Mouse (Mus musculus) urinary bladder, adult 18-20 months (tissue): Measurements from ENCODE around the gene Ahctf1.
"Not testable (repeated sequence)": the region's sequence is repeated elsewhere in the genome, so short reads cannot be mapped to it uniquely, and the experiment has no call there.

Experiments
- DNase-seq, 2 experiments: peaks; one replicate each; pipeline ENCODE4 v3.0.0; 2022; ENCODE audit warnings: low spot score in 2 of 2, mixed read lengths in 2 of 2

Ahctf1 gene

DNA sequence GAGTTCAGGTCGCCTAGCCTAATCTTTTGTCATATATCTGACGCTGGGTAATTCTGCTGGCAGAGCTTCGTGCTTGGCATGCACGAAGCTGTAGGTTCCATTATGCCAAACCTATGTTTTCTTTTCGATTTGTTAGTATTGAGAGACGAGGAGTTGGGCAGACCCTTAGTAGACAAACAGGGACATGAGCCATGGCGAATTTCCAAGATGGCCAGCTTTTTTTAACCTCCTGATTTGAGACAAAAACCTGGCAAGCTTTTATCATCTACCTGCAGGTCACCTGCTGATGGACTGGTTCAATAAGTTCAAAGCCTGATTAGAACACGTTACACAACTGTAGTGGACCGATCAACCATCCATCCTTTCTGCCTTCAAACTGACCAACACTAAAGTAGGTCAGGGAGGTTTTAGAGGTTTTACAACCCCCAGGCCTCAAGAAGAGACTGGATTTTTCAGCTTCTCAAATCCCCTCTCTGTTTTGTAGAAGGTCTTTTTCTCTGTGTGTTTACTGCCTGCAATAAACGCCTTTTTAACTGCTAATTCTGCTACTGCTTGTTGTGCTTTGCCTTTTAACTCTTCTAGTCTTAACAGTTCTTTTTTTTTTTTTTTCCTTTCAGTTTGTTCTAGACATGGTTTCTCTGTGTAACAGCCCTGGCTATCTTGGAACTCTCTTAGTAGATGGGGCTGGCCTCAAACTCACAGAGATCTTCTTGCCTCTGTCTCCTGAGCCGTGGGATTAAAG is 831 bp upstream of the Ahctf1 start:
- DNase-seq: no peak

DNA sequence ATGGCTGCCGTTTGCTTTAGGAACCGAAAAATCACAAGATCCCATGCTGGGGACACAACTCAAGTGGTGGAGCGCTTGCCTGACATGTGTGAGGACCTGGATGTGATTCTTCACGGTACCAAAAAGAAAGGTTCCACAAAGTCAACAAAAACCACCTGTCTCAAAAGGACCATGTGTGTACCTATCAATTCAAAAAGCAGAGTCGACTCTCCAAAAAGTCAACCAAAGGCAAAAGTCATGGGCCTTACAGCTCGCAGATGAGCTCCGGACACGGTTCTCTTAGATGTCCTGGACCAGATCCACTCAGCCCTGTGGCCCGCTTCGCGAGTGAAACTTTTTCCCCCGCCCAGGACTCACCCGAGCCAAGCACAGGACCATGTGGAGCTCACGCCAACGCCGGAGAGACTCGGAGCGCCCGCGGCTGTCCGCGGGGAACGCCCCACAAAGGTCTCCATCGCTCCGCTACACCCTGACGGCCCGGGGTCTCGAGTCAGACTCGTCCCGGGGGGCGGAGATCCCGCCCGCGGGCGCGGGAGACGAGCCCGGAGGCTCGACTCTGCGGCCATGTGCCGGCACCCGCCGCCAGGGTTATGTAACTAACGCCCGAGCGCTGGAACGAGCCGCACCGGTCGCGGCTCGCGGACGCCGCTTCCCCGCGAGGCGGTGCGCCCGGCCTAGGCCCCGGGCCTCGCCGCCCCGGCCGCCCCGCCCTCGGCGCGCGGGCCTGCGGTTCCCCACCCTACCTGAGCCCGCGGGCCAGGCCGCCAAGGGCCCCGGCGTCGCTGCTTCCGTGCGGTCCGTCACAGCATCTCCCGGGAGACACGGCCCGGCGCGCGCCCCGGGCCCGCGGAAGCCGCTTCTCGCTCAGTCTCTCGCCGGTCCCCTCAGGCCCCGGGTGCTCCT is 619 bp downstream of the Ahctf1 start, which contains the start of gene Gm10518:
Gene Gm10518 (plus strand): TSS at position 767 of the 903 bp plus-strand sequence.
- DNase-seq: peak; percentile 35 to 72

DNA sequence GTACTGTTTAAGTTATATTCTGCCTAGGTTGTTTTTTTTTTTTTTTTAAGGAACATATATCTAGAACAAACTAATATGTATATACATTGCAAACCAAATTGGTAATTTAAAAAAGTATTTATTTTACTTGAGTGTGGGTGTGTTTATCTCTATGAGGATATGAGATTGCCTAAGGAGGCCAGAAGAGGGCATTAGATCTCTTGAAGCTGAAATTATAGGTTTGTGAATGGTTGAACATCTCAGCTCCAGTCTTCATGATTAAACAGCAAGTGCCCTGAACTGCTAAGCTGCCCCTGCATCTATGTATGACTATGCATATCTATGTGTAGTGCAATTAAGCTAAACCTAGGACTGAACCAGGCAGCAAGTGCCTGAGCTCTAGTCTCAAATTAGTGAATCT is 4.7 kb downstream of the Ahctf1 start:
- DNase-seq: no peak

DNA sequence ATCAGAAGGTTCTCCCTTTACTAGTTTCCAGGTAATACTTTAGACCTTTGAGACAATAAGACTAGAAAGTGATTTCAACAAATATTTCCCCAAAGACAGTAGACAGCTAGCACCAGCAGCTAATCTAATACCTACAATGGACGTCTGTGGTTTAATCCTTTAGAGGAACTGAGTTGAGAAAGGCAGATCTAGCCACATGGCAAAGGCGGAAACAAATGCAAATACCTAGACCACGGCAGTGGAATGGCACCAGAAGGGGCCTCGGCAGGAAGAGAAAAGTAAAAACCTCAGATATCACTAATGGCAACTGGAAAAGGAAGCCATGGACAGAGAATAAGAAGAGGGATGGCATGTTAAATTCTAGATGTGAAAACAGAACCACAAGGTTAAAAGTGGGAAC is 16.2 kb downstream of the Ahctf1 start:
- no peak for DNase-seq

DNA sequence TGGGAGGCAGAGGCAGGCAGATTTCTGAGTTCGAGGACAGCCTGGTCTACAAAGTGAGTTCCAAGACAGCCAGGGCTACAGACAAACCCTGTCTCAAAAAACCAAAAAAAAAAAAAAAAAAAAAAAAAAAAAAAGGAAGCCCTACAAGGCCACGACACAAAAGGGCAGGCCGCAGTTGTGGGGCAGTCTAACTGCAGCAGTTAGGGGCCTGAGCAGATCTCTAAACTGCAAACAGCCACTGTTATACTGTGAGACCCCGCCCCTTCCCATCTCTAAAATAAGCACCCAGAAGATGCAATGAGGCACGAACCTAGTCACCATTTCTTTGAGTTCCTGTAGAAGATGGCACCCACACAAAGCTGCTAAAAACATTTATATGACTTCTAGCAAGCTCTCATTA is 18.0 kb downstream of the Ahctf1 start:
- no peak for DNase-seq

DNA sequence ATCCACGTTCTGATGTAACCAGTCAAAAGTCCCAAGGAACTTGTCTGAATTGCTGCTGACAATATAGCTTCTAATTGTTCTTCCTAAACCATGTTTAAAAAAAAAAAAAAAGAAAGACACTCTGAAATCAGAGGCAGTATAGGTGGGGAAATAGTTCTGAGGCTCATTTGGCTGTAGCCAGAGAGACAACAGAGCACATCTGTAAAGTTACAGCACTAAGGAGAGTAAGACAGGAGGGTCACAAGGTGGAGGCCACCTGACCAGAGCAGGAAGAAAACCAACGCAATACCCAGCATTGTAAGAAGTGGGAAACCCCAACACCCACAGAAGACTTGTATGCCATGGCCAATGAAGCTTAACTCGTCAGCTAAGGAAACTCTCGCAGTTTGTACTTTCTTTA is 19.4 kb downstream of the Ahctf1 start:
- DNase-seq: no peak

DNA sequence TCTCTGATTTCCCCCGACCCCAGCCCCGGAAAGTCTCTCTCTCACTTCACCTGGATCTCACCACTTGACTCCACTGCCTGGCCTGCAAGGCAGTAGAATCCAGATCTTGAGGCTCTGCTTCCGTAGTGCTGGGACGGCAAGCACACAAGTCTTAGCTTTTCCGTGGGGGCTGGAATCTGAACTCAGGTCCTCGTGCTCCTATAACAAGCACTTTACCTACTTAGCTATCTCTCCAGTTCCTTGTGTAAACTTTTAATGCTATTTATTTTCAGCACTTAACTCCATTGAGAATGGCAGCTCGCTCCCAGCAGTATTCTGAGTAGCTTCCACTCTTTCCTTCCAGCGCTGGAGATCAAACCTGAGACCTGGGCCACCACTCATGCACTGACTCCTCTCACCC is 26.6 kb downstream of the Ahctf1 start:
- no peak for DNase-seq

DNA sequence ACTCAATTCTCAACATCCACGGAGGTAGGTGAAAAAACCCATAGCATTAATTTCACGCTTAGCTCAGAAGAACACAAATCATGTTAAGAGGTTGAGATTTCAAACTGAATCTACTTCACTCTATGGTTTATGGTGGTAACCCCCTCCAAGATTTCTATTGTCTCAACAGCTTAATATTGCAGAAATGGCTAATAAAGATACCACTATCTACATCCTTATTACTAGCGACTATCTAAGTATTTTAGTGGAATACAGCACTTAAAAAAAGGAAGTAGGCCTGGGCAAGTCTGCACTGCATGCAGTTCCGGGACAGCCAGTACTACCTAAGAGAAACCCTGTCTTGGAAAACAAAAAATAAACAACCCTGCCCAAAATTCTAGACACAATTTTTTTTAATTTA is 42.9 kb downstream of the Ahctf1 start:
- no peak for DNase-seq

DNA sequence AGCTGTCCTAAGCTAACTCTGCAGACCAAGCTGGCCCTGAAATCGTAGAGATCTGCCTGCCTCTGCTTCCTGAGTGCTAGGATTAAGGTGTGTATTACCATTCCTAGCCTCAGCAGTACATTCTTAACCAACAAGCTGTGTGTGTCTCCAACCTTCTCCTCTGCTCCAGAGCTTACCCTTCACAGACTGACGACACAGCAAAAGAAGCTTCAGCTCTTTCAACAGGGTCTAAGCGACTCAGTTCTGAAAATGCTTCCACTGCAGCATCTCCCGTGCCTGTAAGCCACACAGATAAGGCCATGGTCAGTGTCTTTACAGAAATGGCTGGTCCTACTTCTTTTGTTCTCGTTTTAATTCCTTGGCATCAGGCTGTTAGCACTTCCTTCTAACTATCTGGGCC is 43.4 kb downstream of the Ahctf1 start:
- DNase-seq: no peak

DNA sequence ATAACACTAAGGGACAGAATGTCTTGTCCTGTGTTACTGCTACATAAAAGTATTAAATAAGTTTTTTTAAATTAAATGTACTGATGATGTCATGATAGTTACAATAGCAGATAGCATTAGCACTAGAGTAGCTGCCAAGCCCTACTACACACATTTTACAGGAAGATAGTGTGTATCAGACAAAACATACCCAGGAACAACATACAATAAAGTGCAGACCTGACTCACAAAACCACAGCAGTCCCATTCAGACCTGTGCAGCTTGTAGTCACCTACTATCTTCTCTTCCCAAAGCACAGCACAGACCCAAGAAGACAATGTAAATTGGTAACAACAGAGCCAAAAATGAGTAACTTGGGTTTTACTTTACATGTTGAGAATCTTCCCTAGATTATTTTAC is 47.0 kb downstream of the Ahctf1 start:
- DNase-seq: no peak

DNA sequence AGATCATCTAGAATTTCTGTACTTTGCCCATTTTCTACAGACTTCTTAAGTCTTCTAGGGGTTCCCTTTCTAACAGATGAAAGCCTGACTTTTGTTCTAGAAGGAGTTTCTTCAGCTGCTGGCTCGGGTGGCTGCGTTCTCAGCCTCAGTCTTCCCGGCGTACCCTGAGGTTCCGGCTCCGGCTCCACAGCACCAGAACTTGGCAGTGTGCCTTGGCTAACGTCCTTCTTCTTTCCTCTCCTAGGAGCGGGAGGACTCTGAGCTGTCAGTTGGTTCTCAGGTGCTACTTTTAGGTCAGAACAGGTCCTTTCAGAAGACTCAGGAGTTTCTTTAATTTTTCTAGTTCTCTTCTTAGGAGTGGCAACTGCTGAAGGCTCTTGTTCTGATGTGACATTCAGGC is 50.5 kb downstream of the Ahctf1 start:
- no peak for DNase-seq

DNA sequence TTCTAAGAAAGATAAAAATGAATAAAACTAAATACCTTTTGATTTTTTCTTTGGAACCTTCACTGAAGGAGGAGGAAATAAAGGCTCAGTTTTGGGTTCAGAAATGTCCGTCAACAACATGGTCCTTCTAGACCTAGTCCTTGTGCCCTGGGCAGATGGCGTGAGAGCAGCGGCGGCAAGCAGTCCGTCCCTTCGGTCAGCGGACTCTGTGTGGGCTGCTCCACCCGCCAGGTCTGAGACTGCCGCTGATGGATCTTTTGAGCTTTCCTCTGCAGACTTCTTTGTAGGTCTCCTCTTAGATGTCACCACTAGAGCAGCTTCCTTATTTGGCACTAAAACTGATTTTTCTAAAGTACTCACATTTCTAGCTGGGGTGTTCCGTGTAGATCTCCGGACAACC is 51.2 kb downstream of the Ahctf1 start:
- no peak for DNase-seq

DNA sequence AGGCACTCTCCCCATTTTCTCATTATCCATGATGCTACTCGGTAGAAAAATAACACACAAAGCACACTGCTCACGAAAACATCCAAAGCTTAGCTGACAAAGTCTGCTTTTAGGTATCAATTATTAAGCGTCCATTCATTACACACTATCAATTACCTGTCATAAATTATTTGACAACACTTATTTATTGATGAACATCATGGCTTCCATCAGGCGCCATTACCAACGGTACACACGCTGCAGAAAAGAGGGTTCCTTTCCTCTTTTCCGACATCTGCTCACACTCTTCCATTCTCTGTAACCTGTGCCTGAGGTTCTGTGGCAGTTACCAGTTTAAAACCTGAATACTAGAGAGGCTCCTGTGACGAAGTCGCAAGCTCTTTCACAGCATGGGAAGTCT is 58.3 kb downstream of the Ahctf1 start, which contains the start of gene Kif28:
Gene Kif28 (minus strand): TSS at position 101 of the 400 bp plus-strand sequence.
- DNase-seq: no peak

DNA sequence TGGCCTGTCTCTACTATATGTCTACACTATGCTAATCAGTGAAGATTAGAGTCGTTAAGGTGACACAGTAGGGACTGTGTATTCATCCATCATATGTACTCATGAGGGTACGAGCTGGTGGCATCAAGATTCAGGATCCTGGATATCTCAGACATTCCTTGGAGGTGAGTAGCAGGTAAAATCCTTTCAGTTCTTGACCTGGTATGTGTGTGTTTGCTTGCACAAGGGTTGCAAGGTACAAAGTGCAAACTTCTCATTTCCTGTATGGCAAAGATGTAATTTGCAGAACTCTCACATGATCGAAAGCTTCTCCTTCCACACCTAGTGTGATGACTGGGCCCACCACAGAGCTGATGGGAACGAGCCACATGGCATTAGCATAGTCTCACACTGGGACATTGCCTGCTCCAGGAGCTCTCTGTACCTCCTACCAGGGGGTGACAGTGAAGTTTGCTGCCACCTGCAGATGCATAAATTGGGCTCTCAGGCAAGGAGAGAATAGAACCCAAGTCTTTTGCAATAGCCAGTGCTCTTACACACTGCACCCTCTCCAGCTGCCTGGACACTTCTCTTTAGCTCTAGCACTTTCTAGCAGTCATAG is 59.8 kb downstream of the Ahctf1 start:
- no peak for DNase-seq

DNA sequence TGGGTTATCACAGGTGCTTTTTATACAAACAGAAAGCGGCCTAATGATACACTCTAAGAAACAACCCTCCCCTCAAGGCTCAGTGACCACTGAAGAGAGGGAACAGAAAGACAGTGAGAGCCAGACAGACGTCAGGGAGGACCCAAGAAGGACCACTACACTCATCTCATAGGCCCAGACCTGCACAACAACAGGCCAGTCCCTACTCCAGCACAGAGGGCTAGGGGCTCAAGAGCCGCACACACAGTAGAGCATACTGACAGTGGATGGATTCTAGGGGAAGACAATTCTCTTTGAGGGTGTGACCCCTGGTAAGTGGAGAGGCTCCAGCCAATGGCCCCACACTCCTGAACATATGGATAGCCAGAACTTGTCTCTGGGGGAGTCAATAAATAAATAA is 67.0 kb downstream of the Ahctf1 start:
- no peak for DNase-seq

DNA sequence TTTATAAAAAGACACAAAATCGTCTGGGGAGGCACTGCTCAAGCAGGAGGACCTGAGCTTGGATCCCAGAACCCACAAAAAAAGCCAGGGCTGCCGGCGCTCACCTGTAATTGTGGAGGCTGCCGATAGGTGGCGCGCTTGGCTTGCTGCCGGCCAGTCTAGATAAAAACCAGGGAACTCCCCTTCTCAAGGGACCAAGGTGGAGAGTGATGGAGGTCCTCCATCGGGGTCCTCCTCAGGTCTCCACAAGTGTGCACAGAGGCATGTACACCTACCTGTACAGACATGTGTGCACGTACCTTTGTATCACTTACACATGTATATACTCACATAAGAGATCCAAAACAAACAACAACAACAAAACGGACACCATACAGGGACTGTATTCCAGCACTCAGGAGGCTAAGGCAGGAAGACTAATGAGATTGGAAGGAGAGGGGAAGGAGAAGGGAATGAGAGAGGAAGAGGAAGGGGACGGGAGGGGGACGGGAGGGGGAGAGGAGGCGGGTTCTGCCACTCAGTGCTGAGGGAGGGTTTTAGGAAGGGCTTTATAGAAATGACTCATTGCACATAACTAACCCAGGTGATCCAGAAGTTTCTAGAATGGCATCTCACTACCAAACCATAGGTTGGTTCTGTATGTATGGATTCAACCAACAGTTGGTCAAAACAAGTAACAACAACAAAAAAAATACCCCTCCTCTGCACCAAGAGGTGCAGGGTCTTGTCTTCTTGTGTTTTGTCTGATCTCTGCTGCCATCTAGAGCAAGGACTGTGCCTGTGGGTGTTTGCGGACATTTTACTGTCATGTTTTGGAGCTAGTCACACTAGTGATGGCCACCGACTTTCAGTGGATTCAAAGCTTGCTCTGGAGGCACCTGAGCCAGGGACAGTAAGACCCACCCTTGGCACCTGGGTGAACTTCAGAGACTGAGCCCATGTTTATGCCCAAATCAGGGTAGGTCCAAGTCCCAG is 68.7 kb downstream of the Ahctf1 start:
- DNase-seq: peak in 1 of 2 experiments; percentile 52

DNA sequence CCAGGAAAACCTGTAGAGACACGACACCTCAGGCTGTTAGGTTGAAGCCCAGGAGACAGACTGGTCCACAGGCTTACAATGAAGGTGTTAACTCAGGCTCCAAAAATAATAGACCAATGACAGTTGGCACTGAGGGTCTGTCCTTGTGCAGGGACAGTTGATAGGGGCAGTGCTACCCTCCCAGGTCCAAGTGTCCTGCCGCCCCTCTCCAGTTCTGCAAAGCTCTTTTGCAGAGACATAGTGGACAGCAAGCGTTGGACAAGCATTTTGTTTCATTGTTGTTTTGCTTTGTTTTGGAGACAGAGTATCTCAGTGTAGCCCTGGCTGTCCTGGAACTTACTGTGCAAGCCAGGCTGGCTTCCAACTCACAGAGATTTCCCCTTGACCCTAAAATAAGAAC is 72.1 kb downstream of the Ahctf1 start:
- no peak for DNase-seq

DNA sequence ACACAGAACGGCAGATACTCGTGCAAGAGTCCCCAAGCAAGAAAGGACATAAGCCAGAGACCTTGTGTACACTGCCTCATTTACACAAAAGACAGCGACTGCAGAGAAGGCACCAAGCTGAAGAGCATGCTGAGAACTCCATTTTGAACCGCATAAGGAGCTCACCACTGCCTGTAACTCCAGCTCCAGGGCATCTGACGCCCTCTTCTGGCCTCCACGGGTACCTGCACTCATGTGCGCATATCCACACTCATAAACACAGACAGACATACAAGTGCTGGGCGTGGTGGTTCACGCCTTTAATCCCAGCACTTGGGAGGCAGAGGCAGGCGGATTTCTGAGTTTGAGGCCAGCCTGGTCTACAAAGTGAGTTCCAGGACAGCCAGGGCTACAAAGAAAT is 74.8 kb downstream of the Ahctf1 start:
- DNase-seq: no peak

DNA sequence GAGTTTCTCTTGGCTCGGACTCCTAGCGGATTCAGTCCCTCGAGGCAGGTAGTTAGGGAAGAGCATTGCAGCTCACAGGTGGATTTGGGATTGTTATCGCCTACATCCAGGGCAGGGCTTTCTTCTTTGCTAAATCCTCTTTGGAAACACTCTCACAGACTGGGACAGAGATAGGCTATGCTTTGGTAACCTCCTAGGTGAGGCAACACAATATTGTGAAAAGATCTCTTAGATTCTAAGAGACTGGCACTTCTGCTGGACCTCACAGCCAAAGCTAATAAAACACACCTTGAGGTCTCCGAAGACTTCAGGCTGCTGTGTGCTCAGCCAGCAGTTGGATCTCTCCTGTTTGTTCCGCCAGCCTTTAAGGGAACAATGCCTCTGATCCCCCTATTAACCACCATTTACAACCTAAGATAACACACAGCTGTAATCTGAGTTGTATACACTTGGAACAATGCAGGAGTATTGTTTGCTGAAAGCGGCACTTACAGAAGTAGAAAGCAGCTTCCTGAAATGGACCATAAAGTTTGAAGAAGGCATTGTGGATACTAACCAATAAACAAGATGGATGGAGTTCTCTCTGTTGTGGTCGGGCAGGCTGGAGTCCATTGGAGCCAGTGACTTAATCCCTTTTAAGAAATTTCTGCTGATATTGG is 80.5 kb downstream of the Ahctf1 start:
- DNase-seq: no peak

DNA sequence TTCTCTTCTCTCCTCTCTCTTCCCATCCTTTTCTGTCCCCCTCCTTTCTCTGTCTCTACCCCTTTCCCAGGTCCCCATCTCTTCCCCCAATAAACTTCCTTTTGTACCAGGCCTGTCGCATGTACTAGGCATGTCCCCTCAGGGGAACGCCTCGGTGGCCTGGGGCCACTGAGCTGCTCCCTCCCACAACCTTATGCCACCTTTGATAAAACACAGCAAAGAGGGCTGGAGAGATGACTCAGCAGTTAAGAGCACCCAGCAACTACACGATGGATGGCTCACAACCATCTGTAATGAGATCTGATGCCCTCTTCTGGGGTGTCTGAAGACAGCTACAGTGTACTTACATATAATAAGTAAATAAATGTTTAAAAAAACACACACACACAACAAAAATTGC is 87.7 kb downstream of the Ahctf1 start:
- no peak for DNase-seq

DNA sequence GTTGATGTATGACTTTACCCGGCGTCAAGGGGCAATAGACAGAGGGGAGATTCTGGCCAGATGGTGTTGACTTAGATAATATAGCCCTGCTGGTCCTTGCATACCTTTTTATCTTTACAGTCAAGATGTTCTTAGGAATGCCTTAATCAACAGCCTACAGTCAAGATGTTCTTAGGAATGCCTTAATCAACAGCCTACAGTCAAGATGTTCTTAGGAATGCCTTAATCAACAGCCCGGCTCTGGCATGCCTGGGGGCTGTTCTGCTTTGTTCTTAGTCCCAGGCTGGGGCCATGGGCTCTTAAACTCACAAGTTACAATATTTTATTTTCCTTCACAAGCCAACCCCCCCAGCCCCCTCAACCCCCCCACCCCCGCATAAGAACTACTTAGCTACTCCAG is 88.2 kb downstream of the Ahctf1 start:
- not testable (repeated sequence) for DNase-seq
